Mouse (Mus musculus): ENCODE data around the gene Rusc2. TPM values are rescaled to one million over a fixed set of nuclear protein-coding genes. Genes with fewer than 3 reads are reported as not detected.

Gene Rusc2
- total RNA-seq, 2 experiments from 2014 or later = 137 to 144 TPM

- DNase-seq (ENCODE audit: extremely low spot score in 1 of 2, low spot score in 2 of 2) = no peak
- no peak overlapping the region for H3K4me3 ChIP-seq
- TF ChIP-seq CTCF (IDR thresholded peaks at IDR 0.05) = no peak
- intact Hi-C loops (cut with DNase I) = loop anchor here (5.0 kb wide), 1 partner anchor 50 kb away; no protein-coding TSS in a partner anchor
- no peak overlapping the region for H3K27ac ChIP-seq
These were observed 14.5 kb upstream of the Rusc2 start for GRCm38 (mm10) chr4:43367295-43367694.

DNA sequence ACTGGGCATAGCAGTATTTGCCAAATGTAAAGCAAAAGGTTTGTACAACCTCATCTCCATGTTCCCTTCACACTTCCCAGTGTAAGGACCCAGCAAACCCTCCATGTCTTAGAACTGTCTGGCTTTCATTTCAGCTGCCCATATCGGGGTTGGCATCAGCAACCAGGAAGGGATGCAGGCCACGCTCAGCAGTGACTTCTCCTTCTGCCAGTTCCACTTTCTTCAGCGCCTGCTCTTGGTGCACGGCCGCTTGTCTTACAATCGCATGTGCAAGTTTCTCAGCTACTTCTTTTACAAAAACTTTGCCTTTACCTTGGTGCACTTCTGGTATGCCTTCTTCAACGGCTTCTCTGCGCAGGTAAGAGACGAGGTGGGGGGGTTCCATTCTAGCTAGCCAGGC, 14.0 kb upstream of the Rusc2 start:
- DNase-seq (ENCODE audit: extremely low spot score in 1 of 2, low spot score in 2 of 2) = no peak
- Histone ChIP-seq H3K27ac (no peak overlapping the region), H3K4me3 (no peak overlapping the region)
- intact Hi-C loops (cut with DNase I) = loop anchor here (5.0 kb wide), 1 partner anchor 50 kb away; no protein-coding TSS in a partner anchor
- no peak for TF ChIP-seq CTCF (IDR thresholded peaks at IDR 0.05)

- no peak for DNase-seq (ENCODE audit: extremely low spot score in 1 of 2, low spot score in 2 of 2)
- Histone ChIP-seq H3K27ac (no peak overlapping the region), H3K4me3 (no peak overlapping the region)
- TF ChIP-seq CTCF (IDR thresholded peaks at IDR 0.05) = no peak
- intact Hi-C loops (cut with DNase I) = no loop called here
These were observed 10.4 kb upstream of the Rusc2 start for GRCm38 (mm10) chr4:43371406-43371805.

GRCm38 (mm10) chr4:43372155-43372554, 9.6 kb upstream of the Rusc2 start:
- no peak; the same call in 1 of the 2 replicates for TF ChIP-seq CTCF (IDR thresholded peaks at IDR 0.05)
- DNase-seq (ENCODE audit: extremely low spot score in 1 of 2, low spot score in 2 of 2) = no peak
- Histone ChIP-seq H3K4me3 (no peak overlapping the region), H3K27ac (no peak overlapping the region)
- intact Hi-C loops (cut with DNase I) = no loop called here

DNA sequence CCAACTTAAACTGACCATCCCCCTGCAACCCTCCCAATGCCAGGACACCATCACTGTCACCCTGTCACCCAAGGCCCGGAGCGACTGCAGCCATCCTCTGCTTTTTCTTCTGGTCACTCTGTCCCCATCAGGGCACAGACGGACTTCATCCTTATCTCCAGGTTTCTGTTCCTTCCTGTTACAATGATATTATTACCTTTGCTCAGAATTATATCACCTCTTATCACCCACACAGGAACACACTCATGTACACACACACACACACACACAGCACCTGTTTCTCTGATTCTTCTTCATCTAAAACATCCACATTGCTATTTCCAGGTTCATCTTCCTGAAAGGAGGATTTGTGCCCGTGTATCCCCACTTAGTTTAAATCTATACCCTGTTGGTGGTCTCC, 7.5 kb upstream of the Rusc2 start:
- no peak for DNase-seq (ENCODE audit: extremely low spot score in 1 of 2, low spot score in 2 of 2)
- intact Hi-C loops (cut with DNase I) = no loop called here
- TF ChIP-seq CTCF (IDR thresholded peaks at IDR 0.05) = no peak
- Histone ChIP-seq H3K4me3 (no peak overlapping the region), H3K27ac (no peak overlapping the region)

- Histone ChIP-seq H3K4me3 (no peak overlapping the region), H3K27ac (no peak overlapping the region)
- intact Hi-C loops (cut with DNase I) = no loop called here
- no peak for TF ChIP-seq CTCF (IDR thresholded peaks at IDR 0.05)
- no peak for DNase-seq (ENCODE audit: extremely low spot score in 1 of 2, low spot score in 2 of 2)
These were observed 2.2 kb upstream of the Rusc2 start for GRCm38 (mm10) chr4:43379601-43380000.

- intact Hi-C loops (cut with DNase I) = no loop called here
- DNase-seq (ENCODE audit: extremely low spot score in 1 of 2, low spot score in 2 of 2) = no peak
- H3K27ac ChIP-seq = peak overlapping the region; percentile 100
These were observed 828 bp upstream of the Rusc2 start for GRCm38 (mm10) chr4:43380951-43381350.

DNA sequence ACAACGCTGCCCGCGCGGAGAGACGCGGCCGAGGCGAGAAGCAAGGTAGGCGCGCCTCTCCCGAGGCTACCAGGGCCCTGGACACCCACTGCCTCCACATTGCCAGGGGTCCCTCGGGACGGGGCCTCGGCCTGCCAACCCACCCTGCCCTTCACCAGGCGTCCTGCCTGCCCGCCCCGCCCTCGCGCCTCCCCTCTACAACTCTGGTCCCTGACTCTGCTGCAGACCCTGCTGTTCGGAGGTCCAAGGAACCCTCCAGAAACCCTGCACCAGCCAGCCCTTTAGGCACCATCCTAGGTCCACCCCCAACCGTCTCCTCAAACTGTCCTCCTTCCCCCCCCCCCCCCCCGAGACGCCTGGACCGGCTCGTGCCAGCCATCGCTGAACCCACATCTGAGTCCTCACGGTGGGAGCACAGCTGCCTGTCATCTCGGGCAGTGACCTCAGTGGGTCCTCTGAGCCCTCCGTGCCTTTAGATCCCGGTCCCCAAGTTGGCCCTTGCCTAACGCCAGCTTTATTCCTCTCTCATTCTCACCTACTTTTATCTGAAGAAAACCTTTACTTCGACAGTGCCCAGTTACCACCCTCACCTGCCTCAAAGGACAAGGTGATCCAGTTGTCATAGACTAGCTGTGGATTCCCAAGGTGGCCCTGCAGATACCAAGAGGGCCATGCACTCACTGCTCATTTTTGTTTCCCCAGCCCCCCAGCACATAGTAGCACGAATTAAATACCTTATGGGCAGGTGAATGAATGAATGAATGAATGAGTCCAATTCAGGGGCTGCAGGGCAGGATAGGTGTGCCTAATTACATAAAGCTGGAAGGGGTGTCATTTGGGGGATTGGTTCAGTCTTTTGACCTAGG, 609 bp downstream of the Rusc2 start:
- intact Hi-C loops (cut with DNase I) = loop anchor here (1.0 to 2.0 kb wide), 4 partner anchors 16 to 116 kb away; partner anchors contain the start of gene Atp8b5
- Histone ChIP-seq H3K27ac (peak overlapping the region; percentile 100), H3K4me3 (peak overlapping the region; percentile 81)
- no peak for DNase-seq (ENCODE audit: extremely low spot score in 1 of 2, low spot score in 2 of 2)
- no peak for TF ChIP-seq CTCF (IDR thresholded peaks at IDR 0.05)

More at GRCm38 (mm10) chr4:43380951-43381350, 828 bp upstream of the Rusc2 start:
- TF ChIP-seq CTCF (IDR thresholded peaks at IDR 0.05) = no peak
- peak overlapping the region; percentile 81 for H3K4me3 ChIP-seq

DNA sequence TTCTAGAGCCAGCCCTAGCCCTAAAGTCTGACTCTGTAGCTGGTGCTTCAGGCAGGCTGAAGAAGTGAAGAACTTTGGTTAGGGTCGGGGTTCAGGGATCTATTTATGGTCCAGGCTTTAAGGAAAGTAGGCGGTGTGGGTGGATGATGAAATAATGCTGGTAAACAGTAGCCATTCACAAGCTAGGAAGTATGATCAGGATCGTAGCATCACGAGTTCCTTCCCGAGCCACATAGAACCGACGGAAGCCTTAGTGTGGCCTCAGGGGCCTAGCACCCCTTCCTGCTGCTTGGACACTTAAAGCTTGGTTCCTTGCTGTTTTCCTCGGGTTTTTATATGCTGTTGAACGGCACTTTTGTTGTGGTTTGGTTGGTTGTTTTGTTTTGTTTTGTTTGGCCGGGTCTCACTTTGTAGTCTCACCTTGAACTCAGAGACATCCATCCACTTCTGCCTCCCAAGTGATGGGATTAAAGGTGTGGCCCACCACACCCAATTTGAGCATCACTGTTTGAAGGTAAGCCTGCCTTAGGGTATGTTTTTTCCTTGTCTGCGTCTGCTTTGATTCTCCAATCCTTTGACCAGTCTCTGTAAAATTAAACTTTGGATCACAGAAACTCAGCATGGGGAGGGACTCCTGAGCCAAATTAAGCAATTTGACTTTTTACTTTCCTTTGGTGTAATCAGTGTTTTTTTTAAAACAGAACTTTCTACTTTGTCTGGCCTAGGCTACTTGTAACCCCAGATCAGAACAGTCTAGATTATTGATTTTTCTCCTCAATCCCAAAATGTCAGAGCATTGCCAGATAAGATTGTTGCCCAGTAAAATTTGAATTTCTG, 1.7 kb downstream of the Rusc2 start:
- no peak for DNase-seq (ENCODE audit: extremely low spot score in 1 of 2, low spot score in 2 of 2)
- Histone ChIP-seq H3K27ac (peak overlapping the region; percentile 100), H3K4me3 (peak overlapping the region; percentile 81)
- intact Hi-C loops (cut with DNase I) = loop anchor here (2.0 kb wide), 2 partner anchors 15 to 117 kb away; partner anchors contain the start of gene Atp8b5
- no peak for TF ChIP-seq CTCF (IDR thresholded peaks at IDR 0.05)

DNA sequence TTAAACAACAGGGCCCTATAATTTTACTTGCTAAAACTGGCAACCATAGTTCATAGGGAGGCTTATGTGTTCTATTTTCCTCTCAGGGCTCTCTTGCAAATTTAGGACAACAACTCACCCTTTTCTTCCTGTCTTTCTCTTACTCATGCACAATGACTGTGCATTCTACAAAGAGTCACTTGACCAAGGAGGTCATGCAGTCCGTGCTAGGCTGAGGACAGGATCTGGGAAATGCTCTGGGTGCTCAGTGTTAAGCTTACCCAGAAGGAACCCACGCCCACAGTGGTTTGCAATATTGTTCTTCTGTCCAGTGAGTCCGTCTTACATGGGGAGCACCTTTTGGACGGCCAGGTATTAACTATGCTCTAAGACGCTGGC, 2.3 kb downstream of the Rusc2 start:
- Histone ChIP-seq H3K27ac (peak overlapping the region; percentile 100), H3K4me3 (peak overlapping the region; percentile 81)
- no peak for DNase-seq (ENCODE audit: extremely low spot score in 1 of 2, low spot score in 2 of 2)
- intact Hi-C loops (cut with DNase I) = no loop called here
- no peak for TF ChIP-seq CTCF (IDR thresholded peaks at IDR 0.05)

DNA sequence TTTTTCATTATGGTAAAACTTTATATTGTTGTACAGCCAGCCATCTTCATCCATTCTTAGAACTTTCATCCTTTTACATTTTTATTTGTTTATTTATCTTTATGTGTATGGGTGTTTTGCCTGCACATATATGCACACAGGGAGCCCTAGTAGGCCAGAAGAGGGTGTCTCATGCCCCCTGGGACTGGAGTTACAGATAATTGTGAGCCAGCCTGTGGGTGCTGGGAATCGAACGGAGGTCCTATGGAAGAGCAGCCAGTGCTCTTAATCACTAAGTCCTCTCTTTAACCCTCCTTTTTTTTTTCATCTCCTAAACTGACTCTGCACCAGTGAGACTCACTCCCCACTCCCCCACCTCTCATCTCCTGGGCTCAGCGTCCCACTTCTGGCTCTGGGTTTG, 2.8 kb downstream of the Rusc2 start:
- peak overlapping the region; percentile 29; the same call in 1 of the 2 replicates for H3K27ac ChIP-seq
- intact Hi-C loops (cut with DNase I) = no loop called here
- DNase-seq (ENCODE audit: extremely low spot score in 1 of 2, low spot score in 2 of 2) = no peak

GRCm38 (mm10) chr4:43386932-43387331, 5.2 kb downstream of the Rusc2 start:
- TF ChIP-seq CTCF (IDR thresholded peaks at IDR 0.05) = no peak
- H3K27ac ChIP-seq = no peak overlapping the region
- DNase-seq (ENCODE audit: extremely low spot score in 1 of 2, low spot score in 2 of 2) = no peak
- intact Hi-C loops (cut with DNase I) = no loop called here
- no peak overlapping the region for H3K4me3 ChIP-seq

More for the DNA sequence above, 2.8 kb downstream of the Rusc2 start:
- TF ChIP-seq CTCF (IDR thresholded peaks at IDR 0.05) = no peak
- no peak overlapping the region for H3K4me3 ChIP-seq
